Mouse (Mus musculus): ENCODE data around the gene Ahnak2. TPM values are rescaled to one million over a fixed set of nuclear protein-coding genes. Genes with fewer than 3 reads are reported as not detected.
A peak's percentile ranks its signal among the peaks of the same experiment; 100 is the strongest.

Ahnak2 gene
- polyA plus RNA-seq, 2 experiments: 0.06 to 0.13 TPM

- Histone ChIP-seq H3K27me3 (ENCODE audit: control insufficient read depth, insufficient read depth, low read length) (peaks cover 30% of the 10 kb centered on the region), H3K9ac (replicated peaks) (no peak overlapping the region), H3K4me2 (ENCODE audit: low read depth) (peak overlapping the region; percentile 62), H3K9me3 (ENCODE audit: control insufficient read depth, low read length) (no peaks in the 10 kb centered on the region), H3K4me1 (replicated peaks; ENCODE audit: control insufficient read depth in 2 of 2, insufficient read depth in 2 of 2, low read length in 1 of 2) (no peaks in the 10 kb centered on the region; a peak in 1 of 4 replicates), H3K27ac (no peak overlapping the region), H3K36me3 (replicated peaks; ENCODE audit: control insufficient read depth, insufficient read depth, low read depth) (no peaks in the 10 kb centered on the region), H3K4me3 (ENCODE audit: insufficient read depth in 1 of 2, low read depth in 2 of 2, low read length in 2 of 2) (peak overlapping the region in 1 of 2 experiments; percentile 50; a peak in 3 of 4 replicates)
- TF ChIP-seq EP300 (IDR thresholded peaks at IDR 0.05; ENCODE audit: low read depth): no peak
- TF ChIP-seq CTCF (IDR thresholded peaks at IDR 0.05; ENCODE audit: low read depth): no peak
- WGBS (ENCODE audit: insufficient replicate concordance): 18% methylated on average over 5 of the region's 5 CpGs
- ATAC-seq (ENCODE audit: insufficient read depth) (no peak), DNase-seq (ENCODE audit: low read depth in 3 of 3, low spot score in 3 of 3) (no peak)
Measured at GRCm38 (mm10) chr12:112723028-112723330, 79.5 kb downstream of the Ahnak2 start.

GRCm38 (mm10) chr12:112722240-112723027, 80.0 kb downstream of the Ahnak2 start:
- peak overlapping the region; percentile 62 for H3K4me2 ChIP-seq (ENCODE audit: low read depth)
- no peaks in the 10 kb centered on the region for H3K36me3 ChIP-seq (replicated peaks; ENCODE audit: control insufficient read depth, insufficient read depth, low read depth)
- TF ChIP-seq CTCF (IDR thresholded peaks at IDR 0.05; ENCODE audit: low read depth) (no peak), EP300 (IDR thresholded peaks at IDR 0.05; ENCODE audit: low read depth) (no peak)
- no peak overlapping the region; the same call in 1 of the 2 replicates for H3K9ac ChIP-seq (replicated peaks)
- H3K9me3 ChIP-seq (ENCODE audit: control insufficient read depth, low read length): no peaks in the 10 kb centered on the region
- peaks cover 30% of the 10 kb centered on the region for H3K27me3 ChIP-seq (ENCODE audit: control insufficient read depth, insufficient read depth, low read length)
- no peaks in the 10 kb centered on the region; a peak in 1 of 4 replicates for H3K4me1 ChIP-seq (replicated peaks; ENCODE audit: control insufficient read depth in 2 of 2, insufficient read depth in 2 of 2, low read length in 1 of 2)
- no peak for DNase-seq (ENCODE audit: low read depth in 3 of 3, low spot score in 3 of 3)
- H3K4me3 ChIP-seq (ENCODE audit: insufficient read depth in 1 of 2, low read depth in 2 of 2, low read length in 2 of 2): peak overlapping the region; percentile 50 to 61
- WGBS (ENCODE audit: insufficient replicate concordance): 1% methylated on average over 68 of the region's 75 CpGs
- peak; percentile 4; the same call in 1 of the 2 replicates for ATAC-seq (ENCODE audit: insufficient read depth)
- H3K27ac ChIP-seq: no peak overlapping the region

Small RNAs within 50 kb of the gene (microRNA-seq; reads per million reads assigned to microRNA genes)
- not detected for gene Mir6940

Other genes with a start within 250 kb of the Ahnak2 start
- 4.8 and 6.2 TPM in 2 replicates for gene Inf2, start 213.9 kb downstream of the Ahnak2 start, polyA plus RNA-seq (2012; rRNA removed)
- 2.0 and 2.1 TPM in 2 replicates for gene Inf2, start 213.9 kb downstream of the Ahnak2 start, polyA plus RNA-seq (2014; fragmentation: Nextera tagmentation; extraction: Ambion mirVana)
- gene Adssl1, start 182.6 kb downstream of the Ahnak2 start, polyA plus RNA-seq (2012; rRNA removed): 3.7 and 5.4 TPM in 2 replicates
- 7.6 and 8.5 TPM in 2 replicates for gene Adssl1, start 182.6 kb downstream of the Ahnak2 start, polyA plus RNA-seq (2014; fragmentation: Nextera tagmentation; extraction: Ambion mirVana)
- gene Siva1, start 158.0 kb downstream of the Ahnak2 start, polyA plus RNA-seq (2012; rRNA removed): 64.0 and 70.6 TPM in 2 replicates
- 157 and 165 TPM in 2 replicates for gene Siva1, start 158.0 kb downstream of the Ahnak2 start, polyA plus RNA-seq (2014; fragmentation: Nextera tagmentation; extraction: Ambion mirVana)
- gene Akt1, start 127.8 kb downstream of the Ahnak2 start, polyA plus RNA-seq (2012; rRNA removed): 33.6 and 41.2 TPM in 2 replicates
- 9.9 and 17.2 TPM in 2 replicates for gene Akt1, start 127.8 kb downstream of the Ahnak2 start, polyA plus RNA-seq (2014; fragmentation: Nextera tagmentation; extraction: Ambion mirVana)
- gene Zbtb42, start 123.8 kb downstream of the Ahnak2 start, polyA plus RNA-seq (2012; rRNA removed): 0.69 and 0.74 TPM in 2 replicates
- gene Zbtb42, start 123.8 kb downstream of the Ahnak2 start, polyA plus RNA-seq (2014; fragmentation: Nextera tagmentation; extraction: Ambion mirVana): 0.64 and 1.1 TPM in 2 replicates
- 3.4 and 4.2 TPM in 2 replicates for gene Cep170b, start 82.2 kb downstream of the Ahnak2 start, polyA plus RNA-seq (2012; rRNA removed)
- 1.9 and 2.6 TPM in 2 replicates for gene Cep170b, start 82.2 kb downstream of the Ahnak2 start, polyA plus RNA-seq (2014; fragmentation: Nextera tagmentation; extraction: Ambion mirVana)
- 13.3 and 14.3 TPM in 2 replicates for gene Pld4, start 42.0 kb downstream of the Ahnak2 start, polyA plus RNA-seq (2012; rRNA removed)
- gene Pld4, start 42.0 kb downstream of the Ahnak2 start, polyA plus RNA-seq (2014; fragmentation: Nextera tagmentation; extraction: Ambion mirVana): 12.5 and 14.7 TPM in 2 replicates
- gene Clba1, start 6.3 kb upstream of the Ahnak2 start, polyA plus RNA-seq (2012; rRNA removed): 0.15 and 0.21 TPM in 2 replicates
- 0.25 and 0.40 TPM in 2 replicates for gene Clba1, start 6.3 kb upstream of the Ahnak2 start, polyA plus RNA-seq (2014; fragmentation: Nextera tagmentation; extraction: Ambion mirVana)
- 34.1 and 39.9 TPM in 2 replicates for gene Cdca4, start 26.8 kb upstream of the Ahnak2 start, polyA plus RNA-seq (2012; rRNA removed)
- gene Cdca4, start 26.8 kb upstream of the Ahnak2 start, polyA plus RNA-seq (2014; fragmentation: Nextera tagmentation; extraction: Ambion mirVana): 61.3 and 66.9 TPM in 2 replicates
- 0.30 and 0.51 TPM in 2 replicates for gene Gpr132, start 65.6 kb upstream of the Ahnak2 start, polyA plus RNA-seq (2012; rRNA removed)
- 0.16 and 0.27 TPM in 2 replicates for gene Gpr132, start 65.6 kb upstream of the Ahnak2 start, polyA plus RNA-seq (2014; fragmentation: Nextera tagmentation; extraction: Ambion mirVana)
- 0.41 and 0.51 TPM in 2 replicates for gene Jag2, start 127.1 kb upstream of the Ahnak2 start, polyA plus RNA-seq (2012; rRNA removed)
- 0.09 and 0.11 TPM in 2 replicates for gene Jag2, start 127.1 kb upstream of the Ahnak2 start, polyA plus RNA-seq (2014; fragmentation: Nextera tagmentation; extraction: Ambion mirVana)
- gene Nudt14, start 139.5 kb upstream of the Ahnak2 start, polyA plus RNA-seq (2012; rRNA removed): 6.3 and 7.5 TPM in 2 replicates
- gene Nudt14, start 139.5 kb upstream of the Ahnak2 start, polyA plus RNA-seq (2014; fragmentation: Nextera tagmentation; extraction: Ambion mirVana): 16.9 and 18.4 TPM in 2 replicates
- 4.1 and 5.5 TPM in 2 replicates for gene Btbd6, start 173.8 kb upstream of the Ahnak2 start, polyA plus RNA-seq (2012; rRNA removed)
- gene Btbd6, start 173.8 kb upstream of the Ahnak2 start, polyA plus RNA-seq (2014; fragmentation: Nextera tagmentation; extraction: Ambion mirVana): 3.3 and 4.6 TPM in 2 replicates
- 21.5 and 32.0 TPM in 2 replicates for gene Brf1, start 198.0 kb upstream of the Ahnak2 start, polyA plus RNA-seq (2012; rRNA removed)
- gene Brf1, start 198.0 kb upstream of the Ahnak2 start, polyA plus RNA-seq (2014; fragmentation: Nextera tagmentation; extraction: Ambion mirVana): 19.5 and 22.5 TPM in 2 replicates
- 9.1 and 11.7 TPM in 2 replicates for gene Pacs2, start 211.9 kb upstream of the Ahnak2 start, polyA plus RNA-seq (2012; rRNA removed)
- 3.7 and 5.4 TPM in 2 replicates for gene Pacs2, start 211.9 kb upstream of the Ahnak2 start, polyA plus RNA-seq (2014; fragmentation: Nextera tagmentation; extraction: Ambion mirVana)

All from liver, embryonic 14.5 days (tissue).